Mouse (Mus musculus): Measurements from ENCODE around the gene Rpl18a. TPM values are rescaled to one million over a fixed set of nuclear protein-coding genes. Genes with fewer than 3 reads are reported as not detected.
A peak's percentile ranks its signal among the peaks of the same experiment; 100 is the strongest.
"Not testable (repeated sequence)": the region's sequence is repeated elsewhere in the genome, so short reads cannot be mapped to it uniquely, and the experiment has no call there.

The Rpl18a gene
- total RNA-seq, 4 experiments from 2014 or later, result 653 to 769 (median 710) TPM

DNA sequence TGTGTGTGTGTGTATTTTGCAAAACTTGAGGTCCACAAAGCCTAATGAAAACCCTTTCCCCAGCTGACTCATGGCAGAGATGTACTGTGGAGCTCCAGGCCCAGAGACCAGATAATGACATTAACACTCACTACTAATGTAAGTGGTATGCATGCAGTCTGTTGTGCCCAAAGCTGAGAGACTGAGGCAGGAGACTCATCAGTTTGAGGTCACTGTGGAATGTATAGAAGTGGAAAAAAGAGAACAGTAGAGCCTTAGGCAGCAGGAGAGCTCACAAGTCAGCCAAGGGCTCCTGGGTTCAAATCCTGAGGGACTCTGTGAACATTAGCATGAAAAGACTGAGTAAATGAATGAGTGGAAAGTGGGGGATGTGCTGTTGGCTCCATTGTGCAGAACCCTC is 6.4 kb upstream of the Rpl18a start:
- no peak for DNase-seq (ENCODE audit: low spot score in 2 of 2)

DNA sequence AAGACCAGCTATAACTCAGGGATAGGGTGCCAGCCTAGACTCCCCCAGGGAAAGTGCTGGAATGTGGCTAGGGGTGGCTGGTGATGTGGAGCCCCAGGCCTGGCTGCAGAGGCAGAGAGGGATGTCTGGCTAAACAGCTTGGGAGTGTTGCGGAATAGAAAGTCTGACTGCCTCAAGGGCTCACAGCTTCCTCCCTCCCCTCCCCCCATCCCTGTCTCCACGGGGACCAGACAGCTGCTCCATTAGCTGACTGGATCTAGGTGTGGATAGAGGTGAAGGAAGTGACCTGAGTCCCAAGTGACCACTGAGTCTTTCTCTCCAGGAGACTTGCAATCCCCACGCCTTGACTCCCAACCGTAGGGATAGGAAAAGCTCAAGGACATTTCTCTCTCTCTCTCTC is 5.9 kb upstream of the Rpl18a start:
- DNase-seq (ENCODE audit: low spot score in 2 of 2), result no peak

DNA sequence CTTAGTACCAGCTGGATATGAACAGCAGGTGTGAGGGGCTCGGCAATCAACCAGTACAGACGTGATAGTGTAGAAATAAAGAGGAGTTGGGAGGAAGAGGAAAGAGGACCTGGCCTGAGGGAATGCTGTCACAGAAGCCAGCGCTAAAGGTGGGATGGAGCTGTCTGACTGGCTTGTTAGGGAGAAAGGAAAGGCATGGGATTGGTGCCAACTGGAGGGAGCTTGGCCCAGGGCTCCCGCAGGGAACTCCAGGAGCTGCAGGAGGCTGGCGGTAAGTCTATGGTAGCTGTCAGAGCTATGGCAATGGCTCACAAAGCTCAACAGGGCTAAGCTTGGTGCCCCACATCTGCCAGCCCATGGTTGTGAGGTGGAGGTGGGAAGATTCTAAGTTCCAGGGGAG is 5.0 kb upstream of the Rpl18a start:
- DNase-seq (ENCODE audit: low spot score in 2 of 2), result no peak

DNA sequence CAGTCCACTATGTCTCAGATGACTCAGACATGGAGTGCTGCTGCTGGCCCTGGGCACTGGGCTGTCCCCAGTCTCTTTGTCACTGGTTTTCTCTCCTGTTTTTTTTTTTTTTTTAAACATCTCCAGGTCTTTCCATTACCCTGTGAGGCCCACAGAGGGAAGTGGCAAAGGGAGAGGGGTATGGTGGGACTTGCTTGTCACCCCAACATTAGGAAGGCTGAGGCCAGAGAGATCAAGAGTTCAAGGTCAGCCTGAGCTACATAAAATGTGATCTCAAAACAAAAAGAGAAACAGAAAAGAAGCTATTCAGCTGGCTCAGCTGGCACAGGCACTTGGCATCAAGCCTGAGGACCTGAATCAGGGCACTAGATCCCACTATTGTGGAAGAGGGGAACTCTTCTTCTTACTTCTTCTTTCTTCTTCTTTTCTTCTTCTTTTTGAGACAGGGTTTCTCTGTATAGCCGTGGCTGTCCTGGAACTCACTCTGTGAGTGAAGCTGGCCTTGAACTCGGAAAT is 3.7 kb upstream of the Rpl18a start:
- no peak for DNase-seq (ENCODE audit: low spot score in 2 of 2)

DNA sequence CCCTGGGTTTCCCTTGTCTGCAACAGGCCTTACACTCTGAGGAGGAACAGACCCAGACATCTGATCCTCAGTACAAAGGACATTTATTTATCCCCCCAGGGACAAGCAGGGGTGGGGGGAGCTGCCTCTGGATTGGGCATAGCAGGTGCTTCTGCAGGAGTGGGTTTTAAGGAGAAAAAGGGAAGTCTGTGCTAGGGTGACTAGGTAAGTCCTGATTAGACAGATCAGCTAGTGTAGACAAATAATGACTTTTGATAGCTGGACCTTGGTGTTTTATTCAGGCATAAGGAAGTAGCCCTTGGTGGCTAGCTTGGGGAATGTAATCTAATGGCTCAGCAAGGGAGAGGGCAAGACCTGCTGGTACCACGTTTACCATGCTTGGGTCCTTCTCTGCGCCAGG is 2.0 kb upstream of the Rpl18a start:
- DNase-seq (ENCODE audit: low spot score in 2 of 2), result no peak

DNA sequence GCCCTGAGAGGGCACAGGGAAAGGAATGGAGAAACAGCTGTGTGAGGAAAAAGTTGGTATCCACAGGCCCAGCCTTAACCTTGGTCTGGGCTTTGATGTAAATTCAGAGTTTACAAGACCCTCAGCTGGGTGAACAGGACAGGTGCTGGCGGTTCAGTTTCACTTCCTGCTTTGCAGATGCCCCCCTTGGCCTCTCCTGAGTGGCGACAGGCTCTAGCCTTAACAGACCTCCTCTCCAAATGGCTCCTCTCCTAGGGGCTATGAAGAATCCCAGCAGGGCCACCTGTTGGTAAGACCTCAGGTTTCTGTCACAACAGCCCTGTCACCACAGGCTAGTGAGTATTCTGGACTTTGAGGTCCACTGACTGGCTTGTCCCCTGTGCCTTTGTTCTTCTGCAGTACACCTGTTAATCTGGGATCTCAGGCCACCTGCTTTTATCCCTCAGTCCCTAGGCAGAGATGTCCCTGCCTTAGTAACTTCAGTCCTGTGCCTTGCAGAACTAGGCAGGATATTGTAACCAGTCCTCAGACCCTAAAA is 1.5 kb upstream of the Rpl18a start:
- no peak for DNase-seq (ENCODE audit: low spot score in 2 of 2)

DNA sequence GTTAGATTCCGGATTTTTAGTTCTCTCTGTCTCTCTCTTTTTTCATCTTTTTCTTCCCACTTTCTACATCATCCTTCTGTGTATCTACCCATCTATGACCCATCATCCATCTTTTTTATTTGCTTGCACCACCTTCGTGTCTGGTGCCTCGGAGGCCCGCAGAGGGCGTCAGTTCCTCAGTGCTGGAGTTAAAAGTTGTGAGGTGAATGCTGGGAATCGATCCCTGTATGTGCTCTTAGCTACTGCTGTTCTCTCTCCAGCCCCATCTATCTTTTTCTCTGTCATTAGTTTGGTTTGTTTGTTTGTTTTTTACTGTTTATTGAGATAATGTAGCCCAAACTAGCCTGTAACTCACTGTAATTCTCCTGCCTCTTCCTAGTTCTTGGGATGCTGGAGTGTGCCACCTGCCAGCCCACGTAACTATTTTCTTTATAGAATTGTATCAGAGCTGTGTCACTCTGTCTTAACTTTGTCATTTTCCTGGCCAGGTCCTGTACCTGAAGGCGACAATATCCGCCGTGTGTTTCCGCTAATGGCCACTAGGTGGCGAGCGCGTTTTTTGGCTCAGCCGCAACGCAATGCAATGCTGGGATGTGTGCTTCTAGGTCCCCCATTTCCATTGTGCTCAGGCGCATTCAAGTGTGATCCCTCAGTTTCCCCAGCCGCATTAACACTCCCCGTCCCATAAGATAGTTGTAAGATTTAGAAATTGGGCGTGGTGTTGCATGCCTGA is 635 bp upstream of the Rpl18a start:
- peak; percentile 68 to 87 for DNase-seq (ENCODE audit: low spot score in 2 of 2)

DNA sequence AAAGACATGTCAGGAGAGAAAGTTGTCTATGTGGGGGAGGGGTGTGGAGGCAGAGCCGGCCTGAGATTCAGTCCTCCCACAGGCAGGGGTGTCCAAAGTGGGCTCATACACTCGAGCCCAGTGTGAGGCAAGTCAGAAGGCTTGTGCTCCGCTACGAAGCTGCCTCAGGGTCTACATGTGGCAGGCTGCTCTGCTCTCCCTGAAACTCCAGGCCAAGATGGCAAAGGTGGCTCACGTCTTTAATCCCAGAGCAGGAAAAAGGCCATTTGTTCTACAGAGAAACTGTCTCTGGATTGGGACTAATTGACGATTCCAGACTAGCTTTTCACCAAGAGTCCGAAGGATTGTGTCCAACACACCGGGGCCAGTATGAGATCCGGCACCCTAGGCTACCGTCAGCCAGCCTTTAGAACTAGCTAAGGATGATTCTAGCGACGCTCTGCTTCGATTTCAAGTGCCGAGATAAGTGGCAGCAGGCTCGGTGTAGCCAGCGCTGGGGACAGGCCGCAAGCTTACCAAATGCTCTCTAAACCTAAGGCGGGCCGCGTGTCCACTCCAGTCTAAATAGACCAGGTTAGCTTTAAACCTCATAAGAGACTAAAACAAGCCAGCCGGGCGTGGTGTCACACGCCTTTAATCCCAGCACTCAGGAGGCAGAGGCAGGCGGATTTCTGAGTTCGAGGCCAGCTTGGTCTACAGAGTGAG is 744 bp downstream of the Rpl18a start:
- no peak for DNase-seq (ENCODE audit: low spot score in 2 of 2)

DNA sequence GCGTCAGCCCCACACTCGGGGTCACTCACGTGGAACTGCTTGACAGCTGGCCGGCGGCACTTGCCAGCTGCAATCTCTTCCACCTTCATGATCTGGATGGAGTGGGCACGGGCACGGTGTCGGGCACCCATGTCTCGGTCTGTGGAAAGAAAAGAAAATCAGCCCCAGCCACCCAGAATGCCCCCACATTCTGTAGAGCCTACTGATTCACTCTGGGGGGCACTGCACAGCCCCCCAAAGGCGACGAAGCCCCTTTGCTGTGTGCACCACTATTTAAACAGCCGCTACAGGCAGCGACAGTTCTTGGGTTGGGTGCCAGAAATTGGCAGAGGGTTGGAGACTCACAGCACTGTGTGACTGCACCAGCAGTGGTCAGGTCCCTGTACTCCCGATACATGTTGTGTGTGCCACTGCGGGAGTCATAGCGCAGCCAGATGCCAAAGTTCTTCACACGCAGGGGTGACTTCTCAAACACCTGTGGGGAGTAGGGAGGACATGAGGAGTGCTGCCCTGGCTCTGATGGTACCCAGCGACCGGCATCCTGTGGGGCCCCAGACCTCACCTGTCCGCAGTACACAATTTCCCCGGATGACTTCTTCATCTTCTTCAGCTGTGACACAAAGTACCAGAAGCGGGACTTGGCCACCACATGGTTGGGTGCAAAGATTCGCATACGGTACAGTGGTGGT is 1.5 kb downstream of the Rpl18a start:
- not testable (repeated sequence) for DNase-seq (ENCODE audit: low spot score in 2 of 2)

DNA sequence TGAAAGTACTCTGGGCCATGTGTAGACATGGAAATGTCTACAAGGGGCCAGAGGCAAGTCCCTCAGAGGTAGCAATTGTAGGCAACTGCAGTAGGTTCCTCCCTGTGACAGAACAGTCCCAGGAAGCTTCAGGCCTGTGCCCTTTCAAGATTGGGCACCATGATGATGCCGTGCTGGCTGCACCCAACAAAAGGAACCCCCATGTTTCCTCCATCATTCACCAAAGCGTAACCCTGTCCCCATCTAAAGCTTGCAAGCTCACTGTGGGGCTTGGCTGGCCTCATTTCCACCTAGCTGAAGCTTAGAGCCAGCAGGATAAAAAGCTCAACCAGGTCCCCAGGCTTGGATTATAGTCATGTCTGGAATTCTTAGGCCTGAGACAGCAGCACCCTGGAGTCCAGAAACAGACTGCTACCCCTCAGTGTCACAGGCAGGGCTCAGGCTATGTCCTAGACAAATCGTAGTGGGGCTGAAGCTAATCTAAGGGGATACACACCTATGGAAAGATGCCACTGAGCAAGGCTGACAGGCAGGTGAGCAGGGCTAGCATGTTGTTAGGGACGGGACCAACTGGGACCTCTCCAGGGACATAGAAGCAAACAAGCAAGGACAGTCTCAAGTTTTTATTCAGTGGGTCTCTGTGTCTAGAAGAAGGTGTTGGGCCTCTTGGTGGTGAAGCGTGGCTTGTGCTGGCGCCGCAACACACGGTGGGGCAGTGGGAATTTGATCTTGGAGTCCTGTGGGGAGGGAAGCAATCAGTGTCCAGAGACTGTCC is 2.3 kb downstream of the Rpl18a start:
- no peak for DNase-seq (ENCODE audit: low spot score in 2 of 2)

DNA sequence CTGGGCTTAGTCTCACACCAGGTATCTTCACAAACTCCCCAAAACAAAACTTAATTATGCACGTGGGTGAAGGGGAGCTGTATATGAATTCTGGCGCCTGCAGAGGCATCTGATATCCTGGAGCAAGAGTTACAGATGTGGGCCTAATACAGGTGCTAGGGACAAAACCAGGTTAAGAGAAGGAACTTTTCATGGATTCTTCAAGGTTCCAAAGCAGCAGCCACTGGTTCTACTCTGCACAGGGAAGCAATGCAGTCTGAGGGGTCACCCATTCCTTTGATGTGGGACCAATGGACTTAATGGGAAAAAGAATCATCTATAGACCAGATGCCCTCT is 2.9 kb downstream of the Rpl18a start:
- DNase-seq (ENCODE audit: low spot score in 2 of 2), result no peak

DNA sequence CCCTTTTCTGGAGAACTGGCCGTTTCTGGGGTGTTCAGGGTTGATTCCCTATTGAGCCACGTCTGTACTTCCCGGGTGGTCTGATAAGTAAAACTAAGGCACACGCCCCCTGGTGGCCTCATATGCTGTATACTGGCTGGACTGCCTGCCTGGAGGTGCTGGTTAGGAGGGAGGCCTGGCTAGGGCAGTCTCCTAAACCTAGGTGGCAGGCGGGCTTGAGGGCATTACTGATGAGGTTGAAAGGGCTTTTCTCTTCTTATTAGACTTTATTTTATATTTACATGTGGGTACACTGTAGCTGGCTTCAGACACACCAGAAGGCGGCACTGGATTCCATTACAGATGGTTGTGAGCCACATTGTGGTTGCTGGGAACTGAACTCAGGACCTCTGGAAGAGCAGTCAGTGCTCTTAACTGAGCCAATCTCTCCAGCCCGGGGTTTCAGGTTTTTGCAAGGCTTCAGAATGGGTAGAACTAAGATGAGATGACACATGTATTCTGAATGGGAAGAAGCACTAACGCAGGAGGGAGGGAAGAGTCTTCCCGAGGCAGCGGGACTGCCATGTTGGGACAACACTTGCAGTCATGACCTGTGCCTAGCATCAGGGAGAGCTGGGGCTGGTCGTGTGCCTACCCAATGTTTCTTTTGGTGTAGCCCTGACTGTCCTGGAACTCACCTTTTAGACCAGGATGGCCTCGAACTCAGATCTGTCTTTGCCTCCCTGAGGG is 3.4 kb downstream of the Rpl18a start:
- no peak for DNase-seq (ENCODE audit: low spot score in 2 of 2)

DNA sequence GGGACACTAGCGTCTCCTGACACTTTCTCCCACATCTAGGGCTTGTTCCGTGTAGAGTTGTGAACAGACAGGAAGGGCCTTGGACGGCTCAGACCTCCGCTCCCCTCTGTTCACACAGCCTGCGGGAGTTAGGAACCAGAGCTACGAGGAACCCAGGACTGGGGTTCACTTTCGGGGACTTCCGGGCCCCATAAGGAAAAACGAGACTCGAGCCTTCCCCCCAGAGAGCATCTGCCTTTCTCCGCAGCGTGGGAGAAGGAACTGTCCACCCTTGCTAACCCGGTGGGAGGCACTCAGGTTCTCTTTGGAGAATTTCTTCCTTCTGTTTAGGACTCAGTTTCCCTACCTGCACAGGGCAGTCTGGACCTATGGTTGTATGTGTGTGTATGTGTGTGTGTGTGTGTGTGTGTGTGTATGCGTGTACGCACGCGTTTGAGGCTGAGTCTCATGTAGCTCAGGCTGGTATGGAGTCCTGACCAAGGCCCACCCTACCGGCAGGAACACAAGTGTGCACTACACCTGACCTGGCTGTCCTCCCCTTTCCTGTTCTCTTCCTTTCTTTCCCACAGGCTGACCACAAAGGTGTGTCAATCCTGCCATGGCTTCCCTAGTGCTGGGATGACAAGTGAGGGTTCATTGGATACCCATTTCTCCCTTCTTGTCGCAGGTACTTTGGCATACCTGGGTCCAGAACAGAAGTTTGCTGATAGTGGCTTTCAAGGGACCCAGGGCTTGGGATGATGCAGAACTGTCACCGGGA is 4.1 kb downstream of the Rpl18a start:
- DNase-seq (ENCODE audit: low spot score in 2 of 2), result no peak

DNA sequence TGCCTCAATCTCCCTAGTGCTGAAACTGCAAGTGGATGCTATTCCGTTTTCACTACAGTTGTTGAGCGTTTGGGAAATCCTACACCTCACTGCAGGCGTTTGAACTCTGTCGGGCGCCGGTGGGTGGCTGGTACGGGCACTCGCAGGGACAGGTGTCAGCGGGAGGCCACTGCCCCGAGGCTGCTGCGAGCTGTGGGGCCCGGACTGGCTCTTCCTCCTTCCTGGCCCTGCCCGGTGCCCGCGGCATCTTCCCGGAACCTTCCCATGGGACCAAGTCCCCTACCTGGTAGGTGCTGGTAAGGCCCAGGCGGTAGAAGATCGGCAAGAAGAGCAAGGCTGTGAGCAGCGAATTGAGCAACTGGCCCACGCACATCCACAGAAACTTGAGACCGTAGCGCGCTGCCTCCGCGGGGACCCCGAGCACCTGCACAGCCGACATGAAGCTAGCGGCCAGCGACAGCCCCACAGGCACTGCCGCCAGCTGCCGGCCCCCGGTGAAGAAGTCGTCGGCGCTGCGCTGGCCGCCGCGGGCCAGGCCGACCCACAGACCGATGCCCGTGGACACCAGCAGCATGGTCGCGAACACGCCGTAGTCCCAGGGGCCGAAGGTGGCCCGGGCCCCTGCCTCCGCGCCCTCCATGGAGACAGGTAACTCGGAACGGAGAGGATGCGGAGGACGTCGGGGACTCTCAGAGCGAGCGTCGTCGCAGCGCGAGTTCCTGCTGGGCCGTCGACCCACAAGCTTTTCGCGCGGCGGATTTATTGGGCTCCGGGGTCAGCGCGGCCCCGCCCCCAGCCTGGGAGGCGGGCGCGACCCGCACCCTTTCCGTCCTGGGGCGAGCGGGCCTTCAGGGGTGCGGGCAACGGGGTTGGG is 5.0 kb downstream of the Rpl18a start, which contains the start of gene Slc5a5:
Slc5a5 (minus strand) TSS at position 736 of the 874 bp plus-strand sequence.
- no peak for DNase-seq (ENCODE audit: low spot score in 2 of 2)

DNA sequence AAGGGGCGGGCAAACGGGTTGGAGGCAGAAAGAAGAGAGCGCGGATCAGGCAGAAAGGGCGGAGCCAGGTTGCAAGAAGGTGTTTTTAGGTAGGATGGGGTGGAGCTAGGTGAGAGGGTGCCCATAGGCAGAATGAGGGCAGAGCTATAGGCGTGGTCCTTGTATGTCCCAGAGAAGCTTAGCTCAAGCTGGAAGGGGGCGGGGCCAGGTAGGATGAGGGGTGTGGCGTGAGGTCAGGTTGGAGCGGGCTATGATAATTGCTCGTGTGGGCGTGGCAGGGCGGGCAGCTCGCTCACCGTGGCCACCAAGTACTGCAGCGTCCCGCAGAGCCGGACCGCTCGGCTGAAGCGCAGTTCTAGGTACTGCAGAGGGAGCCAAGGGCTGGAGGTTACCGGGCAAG is 5.9 kb downstream of the Rpl18a start:
- no peak for DNase-seq (ENCODE audit: low spot score in 2 of 2)

DNA sequence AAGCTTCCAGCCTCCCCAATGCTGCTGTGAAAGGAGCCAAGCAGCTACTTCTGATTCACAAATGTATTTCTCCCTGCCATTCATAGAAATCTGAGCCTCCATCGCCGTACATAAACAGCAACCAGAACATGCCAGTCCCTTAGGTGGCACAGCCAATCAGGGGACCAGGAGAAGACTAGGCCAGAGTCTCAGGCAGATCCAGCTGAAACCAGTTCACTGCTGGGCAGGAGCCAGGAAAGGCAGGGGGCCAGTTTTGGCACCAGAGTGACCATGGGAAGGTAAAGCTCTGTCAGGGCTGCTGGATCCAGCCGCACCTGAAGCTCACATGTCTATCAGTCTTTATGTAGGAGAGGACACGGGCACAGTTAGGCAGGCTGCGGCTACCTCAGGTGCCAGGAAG is 6.6 kb downstream of the Rpl18a start:
- no peak for DNase-seq (ENCODE audit: low spot score in 2 of 2)

DNA sequence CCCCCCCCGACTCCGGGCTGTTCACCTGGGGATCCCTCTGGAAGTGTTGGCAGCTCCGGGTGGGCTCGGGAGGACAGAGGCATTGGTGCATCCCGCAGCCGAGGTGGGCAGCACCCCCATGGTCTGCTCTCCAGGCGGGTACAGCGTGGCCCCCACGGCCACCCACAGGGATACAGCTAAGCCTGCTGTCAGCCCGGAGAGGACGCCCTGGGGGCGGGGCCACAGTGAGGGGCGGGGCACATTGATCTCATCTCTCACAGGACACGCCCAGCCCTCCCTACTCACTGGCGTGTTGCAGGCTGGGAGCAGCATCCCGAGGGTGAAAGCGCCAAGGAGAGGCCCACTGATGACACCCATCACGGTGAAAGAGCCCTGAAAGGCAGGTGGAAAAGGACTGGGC is 9.5 kb downstream of the Rpl18a start:
- DNase-seq (ENCODE audit: low spot score in 2 of 2), result no peak

DNA sequence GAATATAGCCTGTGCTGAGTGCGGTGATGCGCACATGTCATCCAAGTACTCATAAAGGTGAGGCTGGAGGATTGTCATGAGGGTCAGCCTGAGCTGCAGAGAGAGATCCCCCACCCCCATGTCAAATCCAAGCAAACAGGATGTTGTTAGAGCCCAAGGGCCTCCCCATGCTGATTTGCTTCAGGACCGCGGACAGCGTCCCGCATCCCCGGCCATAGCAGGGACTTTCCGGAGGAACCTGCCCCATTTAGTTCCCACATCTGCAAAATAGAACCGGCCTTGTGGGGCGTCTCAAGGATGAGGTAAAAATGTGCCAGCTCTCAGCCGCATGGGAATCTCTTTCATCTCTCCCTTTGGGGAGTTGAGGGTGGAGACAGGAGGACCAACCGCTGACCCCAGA is 11.6 kb downstream of the Rpl18a start:
- no peak for DNase-seq (ENCODE audit: low spot score in 2 of 2)

DNA sequence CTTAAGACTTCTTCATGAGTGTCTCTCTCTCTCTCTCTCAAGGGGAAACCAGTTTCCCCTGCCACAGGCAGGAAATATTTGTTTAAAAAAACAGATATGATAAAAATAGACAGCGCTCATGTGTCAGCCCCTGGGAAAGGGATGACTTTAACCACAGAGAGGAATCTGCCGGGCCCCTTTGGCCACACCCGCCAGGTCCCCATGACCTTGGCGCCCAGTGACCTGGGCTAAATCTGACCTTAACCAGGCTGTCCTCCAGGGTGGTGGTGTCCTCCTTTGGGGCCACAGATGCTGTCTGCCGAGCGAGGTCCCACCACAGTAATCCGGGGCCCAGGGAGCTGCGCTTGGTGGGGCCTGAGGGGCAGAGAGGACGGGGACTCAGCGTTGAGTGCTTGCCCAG is 12.5 kb downstream of the Rpl18a start:
- DNase-seq (ENCODE audit: low spot score in 2 of 2), result no peak
